Mouse (Mus musculus) cortical plate, adult 2 months (tissue): ENCODE measurements at regions not wholly inside any gene's neighbourhood (a gene's known extent, or its start where the extent isn't known, plus 50 kb on each side); places are given as distances from the start of the nearest gene placed in this dataset.

Source experiments
- H3K27ac ChIP-seq: fragments of 200-500 bp; 2 replicates; pipeline ENCODE4 v1.5.1; 2012; ENCODE audit warnings: low read length, control low read depth, inconsistent platforms; ENCODE audit not compliant: insufficient read depth
- H3K4me1 ChIP-seq: fragments of 200-500 bp; 2 replicates; pipeline ENCODE4 v1.6.1; 2011; ENCODE audit warnings: low read length; ENCODE audit not compliant: control insufficient read depth, insufficient read depth
- H3K4me3 ChIP-seq: fragments of 200-500 bp; 2 replicates; pipeline ENCODE4 v1.5.1; 2011; ENCODE audit warnings: mild to moderate bottlenecking, low read length, control low read depth; ENCODE audit not compliant: insufficient read depth
- CTCF ChIP-seq: fragments of 200-500 bp; IDR thresholded peaks from 2 replicates; pipeline ENCODE4 v1.5.1; 2011; ENCODE audit warnings: mild to moderate bottlenecking, control low read depth, low read length; ENCODE audit not compliant: insufficient read depth; ENCODE audit errors: extremely low read depth
- POLR2A ChIP-seq: fragments of 200-500 bp; IDR thresholded peaks from 2 replicates; pipeline ENCODE4 v1.6.1; 2011; ENCODE audit warnings: mild to moderate bottlenecking, low read length, control low read depth; ENCODE audit not compliant: insufficient read depth; ENCODE audit errors: extremely low read depth

- Histone ChIP-seq H3K27ac (no peak overlapping the region), H3K4me3 (no peak overlapping the region), H3K4me1 (no peaks in the 10 kb centered on the region)
- TF ChIP-seq POLR2A (no peak), CTCF (no peak)
Observed at GRCm38 (mm10) chr2:124718985-124719384, 348.9 kb upstream of the Slc24a5 start.

- H3K4me3 ChIP-seq = no peak overlapping the region
- no peak for TF ChIP-seq CTCF
- no peak for TF ChIP-seq POLR2A
- H3K27ac ChIP-seq = no peak overlapping the region
- H3K4me1 ChIP-seq = no peaks in the 10 kb centered on the region
Observed at GRCm38 (mm10) chr2:124719820-124720478, 348.0 kb upstream of the Slc24a5 start.

DNA sequence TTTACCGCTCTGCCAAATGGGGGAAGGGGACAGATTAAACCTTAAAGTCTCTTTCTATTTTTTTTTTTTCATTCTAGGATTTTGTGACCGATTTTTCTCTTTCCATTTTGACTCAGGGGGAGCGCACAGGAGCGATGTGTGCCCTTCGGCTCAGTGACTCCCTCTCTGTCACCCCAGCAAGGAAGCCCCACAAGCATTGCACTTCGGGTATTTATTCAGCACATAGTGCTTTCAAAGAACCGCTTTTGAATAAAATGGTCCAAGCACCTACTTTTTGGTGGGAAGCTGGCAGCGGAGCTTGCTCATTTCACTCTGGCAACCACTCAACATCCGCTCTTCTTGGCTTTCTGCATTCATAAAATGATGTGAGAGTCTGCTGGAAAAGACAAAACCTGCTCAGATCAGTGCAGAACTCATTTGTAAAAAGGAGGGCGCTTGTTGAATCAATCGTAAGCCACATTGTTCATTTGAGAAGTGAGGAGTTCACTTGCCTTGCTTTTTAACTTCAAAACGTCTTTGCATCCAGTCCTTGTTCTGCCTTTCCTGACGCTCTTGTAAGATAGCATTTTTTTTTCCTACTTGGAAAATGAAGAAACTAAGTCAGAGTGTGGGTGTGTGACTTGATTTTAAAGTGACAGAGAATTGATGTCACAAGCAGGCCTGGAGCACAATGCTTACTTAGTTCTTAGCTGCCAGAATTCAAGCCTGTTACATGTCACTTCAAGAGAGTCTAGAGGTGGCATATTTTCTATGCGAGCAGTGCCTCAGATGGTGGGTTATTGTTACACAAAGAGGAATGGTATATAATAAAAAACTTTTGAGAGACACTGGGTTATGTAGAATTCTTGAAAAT lies 347.1 kb upstream of the Slc24a5 start:
- Histone ChIP-seq H3K4me3 (no peak overlapping the region), H3K4me1 (no peaks in the 10 kb centered on the region), H3K27ac (no peak overlapping the region)
- no peak for TF ChIP-seq POLR2A
- no peak for TF ChIP-seq CTCF

- TF ChIP-seq POLR2A = no peak
- H3K27ac ChIP-seq = no peak overlapping the region
- no peak overlapping the region for H3K4me3 ChIP-seq
- no peaks in the 10 kb centered on the region; the same call in 1 of the 2 replicates for H3K4me1 ChIP-seq
Observed at GRCm38 (mm10) chr2:124724171-124724570, 343.8 kb upstream of the Slc24a5 start.

GRCm38 (mm10) chr2:124724827-124725480 lies 343.0 kb upstream of the Slc24a5 start:
- no peaks in the 10 kb centered on the region; the same call in 1 of the 2 replicates for H3K4me1 ChIP-seq
- no peak for TF ChIP-seq CTCF
- no peak for TF ChIP-seq POLR2A
- no peak overlapping the region for H3K4me3 ChIP-seq
- H3K27ac ChIP-seq = no peak overlapping the region

DNA sequence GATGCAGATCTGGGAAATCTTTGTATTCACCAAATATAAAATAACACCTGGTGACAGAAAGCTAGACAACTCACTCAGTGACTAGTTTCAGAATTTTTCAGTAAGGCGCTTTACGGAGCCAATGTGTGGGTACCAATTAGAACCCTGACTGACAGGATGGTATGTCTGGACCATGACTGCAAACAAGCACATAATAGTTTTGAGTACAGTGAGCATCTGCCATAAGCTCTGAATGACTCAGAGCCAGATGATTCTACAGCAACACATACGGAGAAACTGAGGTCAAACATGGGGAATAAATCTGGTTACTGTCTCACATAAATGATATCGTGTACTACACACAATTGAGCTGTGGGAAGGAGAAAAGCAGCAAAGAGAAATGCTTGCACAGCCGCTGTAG lies 339.9 kb upstream of the Slc24a5 start:
- no peak overlapping the region for H3K27ac ChIP-seq
- no peak for TF ChIP-seq CTCF
- no peak for TF ChIP-seq POLR2A

DNA sequence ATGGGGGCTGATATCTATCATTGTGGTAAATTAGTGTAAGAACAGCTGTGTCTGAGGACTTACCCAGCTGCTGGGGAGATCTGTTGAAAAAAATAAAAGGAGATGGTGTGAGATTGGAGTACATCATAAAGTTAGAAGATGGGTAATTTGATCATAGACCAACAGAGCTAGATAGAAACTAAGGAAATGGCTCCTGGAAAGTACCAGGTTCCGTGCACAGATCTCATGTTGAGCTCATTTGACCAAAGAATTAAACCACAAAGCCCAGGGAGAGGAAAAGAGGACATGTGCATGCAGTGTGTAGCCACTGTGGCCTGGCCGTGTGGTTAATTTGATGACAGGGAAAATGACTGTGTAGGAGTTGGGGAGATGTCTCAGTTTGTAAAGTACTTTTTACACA lies 335.3 kb upstream of the Slc24a5 start:
- Histone ChIP-seq H3K27ac (no peak overlapping the region), H3K4me1 (no peaks in the 10 kb centered on the region; the same call in 1 of the 2 replicates), H3K4me3 (no peak overlapping the region)
- TF ChIP-seq CTCF (no peak), POLR2A (no peak)

More for the DNA sequence above, 339.9 kb upstream of the Slc24a5 start:
- Histone ChIP-seq H3K4me3 (no peak overlapping the region), H3K4me1 (no peaks in the 10 kb centered on the region; the same call in 1 of the 2 replicates)

DNA sequence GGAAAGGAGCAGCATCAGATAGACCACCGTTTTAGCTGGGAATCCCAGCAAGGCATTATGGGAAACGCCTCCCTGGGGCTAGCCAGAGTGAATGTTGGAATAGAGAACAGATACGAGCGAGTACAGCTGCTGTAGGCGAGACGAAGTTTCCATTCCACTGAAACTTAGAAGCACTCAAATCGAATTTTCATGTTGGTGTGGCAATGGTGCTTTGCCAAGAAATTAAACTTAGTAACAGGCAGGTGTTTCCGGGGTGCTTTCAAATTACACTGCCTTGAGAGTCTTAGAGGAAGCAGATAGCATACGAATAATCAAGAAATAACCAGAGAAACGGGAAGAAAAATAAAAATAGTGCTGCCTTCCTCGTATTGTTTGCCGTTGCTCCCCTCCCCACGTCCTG lies 327.1 kb upstream of the Slc24a5 start:
- TF ChIP-seq POLR2A (no peak), CTCF (no peak)
- no peak overlapping the region for H3K27ac ChIP-seq
- H3K4me1 ChIP-seq = no peaks in the 10 kb centered on the region; the same call in 1 of the 2 replicates
- no peak overlapping the region for H3K4me3 ChIP-seq

DNA sequence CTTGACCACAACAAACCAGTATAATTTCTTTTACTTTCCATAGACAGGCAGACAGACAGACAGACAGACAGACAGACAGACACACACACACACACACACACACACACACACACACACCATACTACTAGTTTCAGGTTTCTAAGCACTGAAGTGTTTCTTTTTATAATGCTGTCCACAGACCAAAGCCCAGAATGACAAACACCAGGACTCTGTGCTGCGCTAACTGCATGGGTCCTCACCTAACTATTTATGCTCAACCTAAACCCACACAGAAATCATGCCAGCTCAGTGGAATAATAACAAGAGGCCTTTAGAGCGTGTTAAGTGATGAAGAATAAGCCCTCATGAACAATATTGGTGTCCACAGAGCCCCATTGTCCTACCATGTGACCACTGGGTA lies 325.0 kb upstream of the Slc24a5 start:
- H3K4me1 ChIP-seq = no peaks in the 10 kb centered on the region; the same call in 1 of the 2 replicates
- no peak overlapping the region for H3K27ac ChIP-seq
- no peak overlapping the region for H3K4me3 ChIP-seq
- TF ChIP-seq POLR2A (no peak), CTCF (no peak)
